Mouse (Mus musculus): Measurements from ENCODE around the gene Itpk1. TPM values are rescaled to one million over a fixed set of nuclear protein-coding genes. Genes with fewer than 3 reads are reported as not detected.

The Itpk1 gene
- polyA plus RNA-seq, 1 experiment from 2014 or later, result 5.5 TPM

GRCm38 (mm10) chr12:102699156-102699555 lies 5.6 kb downstream of the Itpk1 start:
- no peak overlapping the region for H3K4me3 ChIP-seq (ENCODE audit: low read depth, low read length)
- no peak overlapping the region for H3K9ac ChIP-seq (ENCODE audit: low read depth, low read length)
- no peaks in the 10 kb centered on the region for H3K9me3 ChIP-seq (replicated peaks; ENCODE audit: control insufficient read depth, low read length)
- peaks cover 54% of the 10 kb centered on the region for H3K4me1 ChIP-seq (ENCODE audit: control insufficient read depth, low read depth, low read length)
- no peak overlapping the region for H3K4me2 ChIP-seq (ENCODE audit: low read depth, low read length)
- H3K36me3 ChIP-seq (ENCODE audit: control insufficient read depth, insufficient read depth), result no peaks in the 10 kb centered on the region
- H3K27me3 ChIP-seq (ENCODE audit: control insufficient read depth, insufficient read depth, low read depth, low read length), result no peaks in the 10 kb centered on the region
- no peak for ATAC-seq (ENCODE audit: low read depth)
- H3K27ac ChIP-seq (ENCODE audit: low read length), result no peak overlapping the region
- WGBS (ENCODE audit: insufficient replicate concordance), result 55% methylated on average over 1 of the region's 1 CpGs

GRCm38 (mm10) chr12:102698089-102698684 lies 6.5 kb downstream of the Itpk1 start:
- no peak overlapping the region for H3K27ac ChIP-seq (ENCODE audit: low read length)
- H3K27me3 ChIP-seq (ENCODE audit: control insufficient read depth, insufficient read depth, low read depth, low read length), result no peaks in the 10 kb centered on the region
- no peaks in the 10 kb centered on the region for H3K9me3 ChIP-seq (replicated peaks; ENCODE audit: control insufficient read depth, low read length)
- no peak overlapping the region for H3K9ac ChIP-seq (ENCODE audit: low read depth, low read length)
- WGBS (ENCODE audit: insufficient replicate concordance), result 28% methylated on average over 1 of the region's 1 CpGs
- ATAC-seq (ENCODE audit: low read depth), result peak; percentile 47; the same call in 1 of the 2 replicates
- no peak overlapping the region for H3K4me3 ChIP-seq (ENCODE audit: low read depth, low read length)
- H3K4me2 ChIP-seq (ENCODE audit: low read depth, low read length), result no peak overlapping the region
- H3K36me3 ChIP-seq (ENCODE audit: control insufficient read depth, insufficient read depth), result no peaks in the 10 kb centered on the region
- H3K4me1 ChIP-seq (ENCODE audit: control insufficient read depth, low read depth, low read length), result peaks cover 44% of the 10 kb centered on the region

GRCm38 (mm10) chr12:102697381-102697780 lies 7.3 kb downstream of the Itpk1 start:
- H3K27me3 ChIP-seq (ENCODE audit: control insufficient read depth, insufficient read depth, low read depth, low read length), result no peaks in the 10 kb centered on the region
- no peak overlapping the region for H3K27ac ChIP-seq (ENCODE audit: low read length)
- peaks cover 38% of the 10 kb centered on the region for H3K4me1 ChIP-seq (ENCODE audit: control insufficient read depth, low read depth, low read length)
- no peak overlapping the region for H3K4me2 ChIP-seq (ENCODE audit: low read depth, low read length)
- ATAC-seq (ENCODE audit: low read depth), result no peak
- no peaks in the 10 kb centered on the region for H3K9me3 ChIP-seq (replicated peaks; ENCODE audit: control insufficient read depth, low read length)
- H3K9ac ChIP-seq (ENCODE audit: low read depth, low read length), result no peak overlapping the region
- 73% methylated on average over 7 of the region's 7 CpGs for WGBS (ENCODE audit: insufficient replicate concordance)
- no peaks in the 10 kb centered on the region for H3K36me3 ChIP-seq (ENCODE audit: control insufficient read depth, insufficient read depth)
- H3K4me3 ChIP-seq (ENCODE audit: low read depth, low read length), result no peak overlapping the region

GRCm38 (mm10) chr12:102696635-102697354 lies 7.9 kb downstream of the Itpk1 start:
- H3K27ac ChIP-seq (ENCODE audit: low read length), result no peak overlapping the region
- H3K9me3 ChIP-seq (replicated peaks; ENCODE audit: control insufficient read depth, low read length), result no peaks in the 10 kb centered on the region
- no peak overlapping the region for H3K4me3 ChIP-seq (ENCODE audit: low read depth, low read length)
- H3K4me2 ChIP-seq (ENCODE audit: low read depth, low read length), result no peak overlapping the region
- WGBS (ENCODE audit: insufficient replicate concordance), result 73% methylated on average over 14 of the region's 14 CpGs
- H3K9ac ChIP-seq (ENCODE audit: low read depth, low read length), result no peak overlapping the region
- H3K36me3 ChIP-seq (ENCODE audit: control insufficient read depth, insufficient read depth), result no peaks in the 10 kb centered on the region
- H3K4me1 ChIP-seq (ENCODE audit: control insufficient read depth, low read depth, low read length), result peaks cover 33% of the 10 kb centered on the region
- ATAC-seq (ENCODE audit: low read depth), result no peak
- H3K27me3 ChIP-seq (ENCODE audit: control insufficient read depth, insufficient read depth, low read depth, low read length), result no peaks in the 10 kb centered on the region

- Histone ChIP-seq H3K9me3 (replicated peaks; ENCODE audit: control insufficient read depth, low read length) (no peaks in the 10 kb centered on the region), H3K27ac (ENCODE audit: low read length) (no peak overlapping the region), H3K36me3 (ENCODE audit: control insufficient read depth, insufficient read depth) (no peaks in the 10 kb centered on the region), H3K4me3 (ENCODE audit: low read depth, low read length) (no peak overlapping the region), H3K9ac (ENCODE audit: low read depth, low read length) (no peak overlapping the region), H3K27me3 (ENCODE audit: control insufficient read depth, insufficient read depth, low read depth, low read length) (no peaks in the 10 kb centered on the region), H3K4me2 (ENCODE audit: low read depth, low read length) (no peak overlapping the region), H3K4me1 (ENCODE audit: control insufficient read depth, low read depth, low read length) (peaks cover 40% of the 10 kb centered on the region)
- 60% methylated on average over 18 of the region's 18 CpGs for WGBS (ENCODE audit: insufficient replicate concordance)
- ATAC-seq (ENCODE audit: low read depth), result no peak
Measured at GRCm38 (mm10) chr12:102695369-102696239, 9.1 kb downstream of the Itpk1 start.

- Histone ChIP-seq H3K4me3 (ENCODE audit: low read depth, low read length) (no peak overlapping the region), H3K4me2 (ENCODE audit: low read depth, low read length) (no peak overlapping the region), H3K27me3 (ENCODE audit: control insufficient read depth, insufficient read depth, low read depth, low read length) (no peaks in the 10 kb centered on the region), H3K27ac (ENCODE audit: low read length) (no peak overlapping the region), H3K9ac (ENCODE audit: low read depth, low read length) (no peak overlapping the region), H3K9me3 (replicated peaks; ENCODE audit: control insufficient read depth, low read length) (no peaks in the 10 kb centered on the region), H3K4me1 (ENCODE audit: control insufficient read depth, low read depth, low read length) (peaks cover 20% of the 10 kb centered on the region), H3K36me3 (ENCODE audit: control insufficient read depth, insufficient read depth) (no peaks in the 10 kb centered on the region)
- no peak for ATAC-seq (ENCODE audit: low read depth)
- 55% methylated on average over 7 of the region's 7 CpGs for WGBS (ENCODE audit: insufficient replicate concordance)
Measured at GRCm38 (mm10) chr12:102691761-102692160, 13.0 kb downstream of the Itpk1 start.

- Histone ChIP-seq H3K9ac (ENCODE audit: low read depth, low read length) (no peak overlapping the region), H3K4me3 (ENCODE audit: low read depth, low read length) (no peak overlapping the region), H3K27ac (ENCODE audit: low read length) (peak overlapping the region; percentile 21), H3K9me3 (replicated peaks; ENCODE audit: control insufficient read depth, low read length) (no peaks in the 10 kb centered on the region), H3K27me3 (ENCODE audit: control insufficient read depth, insufficient read depth, low read depth, low read length) (no peaks in the 10 kb centered on the region), H3K36me3 (ENCODE audit: control insufficient read depth, insufficient read depth) (no peaks in the 10 kb centered on the region), H3K4me1 (ENCODE audit: control insufficient read depth, low read depth, low read length) (peaks cover 18% of the 10 kb centered on the region), H3K4me2 (ENCODE audit: low read depth, low read length) (peak overlapping the region; percentile 24; the same call in 1 of the 2 replicates)
- no peak for ATAC-seq (ENCODE audit: low read depth)
- 63% methylated on average over 11 of the region's 11 CpGs for WGBS (ENCODE audit: insufficient replicate concordance)
Measured at GRCm38 (mm10) chr12:102691180-102691579, 13.6 kb downstream of the Itpk1 start.

GRCm38 (mm10) chr12:102689773-102690563 lies 14.8 kb downstream of the Itpk1 start:
- Histone ChIP-seq H3K4me3 (ENCODE audit: low read depth, low read length) (no peak overlapping the region), H3K9me3 (replicated peaks; ENCODE audit: control insufficient read depth, low read length) (no peaks in the 10 kb centered on the region), H3K27ac (ENCODE audit: low read length) (no peak overlapping the region; the same call in 1 of the 2 replicates), H3K4me1 (ENCODE audit: control insufficient read depth, low read depth, low read length) (peaks cover 13% of the 10 kb centered on the region), H3K36me3 (ENCODE audit: control insufficient read depth, insufficient read depth) (no peaks in the 10 kb centered on the region), H3K9ac (ENCODE audit: low read depth, low read length) (no peak overlapping the region), H3K27me3 (ENCODE audit: control insufficient read depth, insufficient read depth, low read depth, low read length) (no peaks in the 10 kb centered on the region), H3K4me2 (ENCODE audit: low read depth, low read length) (no peak overlapping the region)
- peak; percentile 60 for ATAC-seq (ENCODE audit: low read depth)
- 39% methylated on average over 15 of the region's 15 CpGs for WGBS (ENCODE audit: insufficient replicate concordance)
